In the genomic region with DNA sequence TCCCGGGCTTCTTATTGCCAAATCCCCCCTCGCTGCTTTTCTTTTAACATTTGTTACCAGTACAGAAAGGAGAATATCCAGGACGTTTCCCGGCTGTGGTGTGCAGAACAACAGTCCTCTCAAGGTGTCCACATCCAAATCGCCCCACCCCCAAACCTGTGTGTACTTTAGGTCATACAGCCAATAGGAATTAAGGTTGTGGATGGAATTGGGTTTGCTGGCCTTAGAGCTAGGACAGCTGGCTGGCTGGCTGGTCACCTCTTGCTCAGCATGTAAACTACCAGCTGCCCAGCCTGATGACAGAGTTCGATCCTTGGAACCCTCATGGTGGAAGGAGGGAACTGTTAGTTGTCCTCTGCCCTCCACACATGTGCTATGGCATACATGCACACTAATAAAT, we compare ENCODE assay signal across 25 mouse cellular contexts. TPM values are rescaled to one million over a fixed set of nuclear protein-coding genes. Genes with fewer than 3 reads are reported as not detected.
"Had no signal": no experiment of that assay in that cellular context is flagged by ENCODE, and none has a peak within 500 bp of the region (broad histone marks: within the 10 kb centered on the region; RNA-seq: fewer than 3 reads in every experiment).

No protein-coding gene starts in this region.

- H3K4me3 ChIP-seq: liver, embryonic 15.5 days; midbrain, embryonic 10.5 days; midbrain, embryonic 12.5 days; myocyte; neural tube, embryonic 13.5 days; neural tube, embryonic 15.5 days had no signal

- H3K9ac ChIP-seq: liver, embryonic 15.5 days; lung, embryonic 14.5 days; midbrain, embryonic 12.5 days; neural tube, embryonic 13.5 days; neural tube, embryonic 15.5 days had no signal

- H3K27ac ChIP-seq: liver, embryonic 15.5 days; midbrain, embryonic 10.5 days; midbrain, embryonic 12.5 days; neural tube, embryonic 13.5 days; neural tube, embryonic 15.5 days had no signal

- DNase-seq: lung, adult 18-20 months; lung, embryonic 14.5 days; lung, postnatal 10 days; lung, postnatal 4 days; midbrain, embryonic 14.5 days; retina, postnatal 1 day; right cerebral cortex, adult 18-20 months; right cerebral cortex, postnatal 25 days; right cerebral cortex, postnatal 4 days; spleen, adult 18-20 months; thymus, adult 2 months; thymus, postnatal 25 days; thymus, postnatal 4 days had no signal

- H3K27me3 ChIP-seq: liver, embryonic 15.5 days; midbrain, embryonic 12.5 days; neural tube, embryonic 13.5 days; neural tube, embryonic 15.5 days had no signal

- H3K4me2 ChIP-seq: liver, embryonic 15.5 days; lung, embryonic 14.5 days; midbrain, embryonic 12.5 days; neural tube, embryonic 13.5 days; neural tube, embryonic 15.5 days had no signal

- ATAC-seq: midbrain, embryonic 16.5 days had no signal

- H3K9me3 ChIP-seq: liver, embryonic 15.5 days; midbrain, embryonic 10.5 days; midbrain, embryonic 12.5 days; neural tube, embryonic 13.5 days; neural tube, embryonic 15.5 days had no signal

RNA-seq across cellular contexts. Expression of a gene that starts 11.9 kb away (rescaled TPM):
- total RNA-seq: megakaryocyte-erythroid progenitor cell, adult 5-6 weeks had no signal
- polyA plus RNA-seq: midbrain, embryonic 12.5 days; neural tube, embryonic 11.5 days had no signal

RNA-seq across cellular contexts. Expression of a gene that starts 15.1 kb away (rescaled TPM):
- total RNA-seq: megakaryocyte-erythroid progenitor cell, adult 5-6 weeks had no signal
- polyA plus RNA-seq: liver, embryonic 15.5 days; lung, embryonic 14.5 days; lung, embryonic 16.5 days; neural tube, embryonic 11.5 days; small intestine, adult 2 months; stomach, embryonic 14.5 days; thymus, adult 2 months had no signal
